Mouse (Mus musculus) C2C12 (cell line): ENCODE data around the gene Smim24.

ENCODE experiments used
- CEBPB ChIP-seq: IDR thresholded peaks from one replicate; pipeline ENCODE4 v1.6.1; 2011; ENCODE audit warnings: low read depth, mild to moderate bottlenecking, control low read depth, moderate library complexity
- CTCF ChIP-seq: IDR thresholded peaks from one replicate; pipeline ENCODE4 v1.5.1; 2011; ENCODE audit not compliant: control insufficient read depth, insufficient read depth, insufficient read length
- MAX ChIP-seq: IDR thresholded peaks from one replicate; pipeline ENCODE4 v1.6.1; 2011; ENCODE audit warnings: mild to moderate bottlenecking, control low read depth
- MYOD1 ChIP-seq: IDR thresholded peaks from one replicate; pipeline ENCODE4 v1.6.1; 2011; ENCODE audit warnings: low read depth; ENCODE audit not compliant: control insufficient read depth, insufficient read length
- MYOG ChIP-seq: IDR thresholded peaks from one replicate; pipeline ENCODE4 v1.6.1; 2011; ENCODE audit not compliant: control insufficient read depth, insufficient read length; ENCODE audit errors: extremely low read depth
- USF1 ChIP-seq: IDR thresholded peaks from one replicate; pipeline ENCODE4 v1.6.1; 2011; ENCODE audit warnings: low read depth, mild to moderate bottlenecking, control low read depth, moderate library complexity

DNA sequence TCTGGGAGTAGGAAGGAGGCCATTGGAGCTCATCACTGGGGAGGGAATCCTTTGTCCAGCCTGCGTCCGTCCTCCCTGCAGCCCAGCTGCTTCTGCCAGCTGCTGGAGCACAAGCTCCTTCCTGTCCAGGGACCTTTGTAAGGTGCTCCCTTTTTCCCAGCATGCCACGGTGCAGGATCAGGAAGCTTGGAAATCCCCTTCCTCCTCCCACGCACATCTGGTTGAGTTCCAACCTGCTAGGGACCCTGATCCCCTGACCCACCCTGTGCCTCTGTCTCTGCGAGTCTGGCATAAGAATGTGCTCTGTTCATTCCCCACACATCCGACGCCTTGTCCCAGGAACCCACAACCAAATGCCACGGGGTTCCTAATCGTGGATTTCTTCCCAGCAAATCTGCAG is 18.1 kb downstream of the Smim24 start:
- TF ChIP-seq CTCF (no peak), CEBPB (no peak), MYOD1 (no peak), MAX (peak; percentile 4), USF1 (no peak), MYOG (no peak)
